Mouse (Mus musculus): ENCODE measurements around the gene Lcp1.

- no peak for TF ChIP-seq POLR2A (IDR thresholded peaks at IDR 0.05; ENCODE audit: extremely low read depth, insufficient read depth, low read length)
- TF ChIP-seq CTCF (IDR thresholded peaks at IDR 0.05; ENCODE audit: low read depth, low read length) = no peak
These were observed 37.6 kb downstream of the Lcp1 start for GRCm38 (mm10) chr14:75168501-75168900.
